Mouse (Mus musculus) neutrophil, adult 65 days (primary cell): ENCODE data around the gene Eps8l3. TPM values are rescaled to one million over a fixed set of nuclear protein-coding genes. Genes with fewer than 3 reads are reported as not detected.

Experiments used
- total RNA-seq: library from RNA; stranded (reverse); gene quantifications from 2 replicates; pipeline ENCODE4 v1.2.4, GENCODE M21; 2023

Gene Eps8l3
- total RNA-seq: not detected in 2 replicates

DNA sequence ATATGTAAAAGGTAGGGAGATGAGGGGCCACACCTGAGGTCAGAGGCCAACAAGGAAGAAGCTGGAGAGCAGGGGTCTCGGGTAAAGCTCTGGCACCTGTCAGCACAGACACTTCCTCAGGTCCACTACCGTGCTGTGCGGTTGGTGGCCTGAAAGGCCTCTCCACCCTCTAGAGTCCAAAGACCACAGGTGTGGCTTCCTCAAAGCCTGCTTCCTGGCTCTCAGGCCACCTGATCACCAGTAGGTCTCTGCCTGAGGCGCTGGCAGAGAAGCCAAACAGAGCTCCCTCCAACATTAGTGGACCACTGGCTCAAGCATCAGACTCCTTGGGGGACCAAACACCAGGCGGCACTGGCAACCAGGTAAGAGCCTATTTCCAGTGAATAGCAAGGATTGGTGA lies at the start of gene Eps8l3:
TSS of gene Eps8l3 (plus strand) at position 225 of the 400 bp plus-strand sequence.

DNA sequence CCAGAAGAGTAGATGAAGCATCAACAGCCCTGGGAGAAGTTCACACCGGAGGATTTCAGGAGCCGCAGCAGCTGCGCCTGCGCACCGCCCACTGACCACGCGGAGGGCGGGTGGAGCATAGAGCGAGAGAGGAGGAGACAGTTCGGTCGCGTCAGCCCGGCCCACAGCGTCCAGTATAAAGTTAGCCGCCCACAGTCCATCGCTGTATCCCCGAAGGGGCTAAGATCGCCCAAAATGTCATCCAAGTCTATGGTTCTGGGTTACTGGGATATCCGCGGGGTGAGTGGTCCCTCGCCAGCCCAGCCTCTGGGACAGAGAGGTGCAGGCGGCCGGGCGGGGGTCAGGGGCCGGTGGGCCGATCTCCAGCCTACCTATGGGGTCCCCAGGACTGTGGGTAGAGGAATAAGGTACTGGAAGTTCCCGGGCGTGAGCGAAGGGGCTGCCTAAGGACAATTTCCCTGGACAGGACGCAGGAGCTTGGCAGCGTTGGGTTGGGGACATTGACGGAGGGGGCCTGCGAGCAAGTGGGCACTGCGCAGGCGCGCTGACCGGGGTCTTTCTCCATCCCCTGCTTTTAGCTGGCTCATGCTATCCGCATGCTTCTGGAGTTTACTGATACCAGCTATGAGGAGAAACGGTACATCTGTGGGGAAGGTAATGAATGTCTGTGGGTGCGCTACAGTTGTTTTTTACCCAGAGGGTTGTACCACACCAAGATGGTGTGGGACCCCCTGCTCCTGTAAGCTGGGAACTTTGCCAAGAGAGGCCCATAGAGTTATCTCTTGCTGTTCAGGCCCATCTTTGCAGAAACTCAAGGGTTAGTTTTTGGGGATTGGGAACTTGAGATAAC lies 18.9 kb downstream of the Eps8l3 start, which contains the start of gene Gstm5:
TSS of gene Gstm5 (plus strand) at position 102 of the 850 bp plus-strand sequence.

DNA sequence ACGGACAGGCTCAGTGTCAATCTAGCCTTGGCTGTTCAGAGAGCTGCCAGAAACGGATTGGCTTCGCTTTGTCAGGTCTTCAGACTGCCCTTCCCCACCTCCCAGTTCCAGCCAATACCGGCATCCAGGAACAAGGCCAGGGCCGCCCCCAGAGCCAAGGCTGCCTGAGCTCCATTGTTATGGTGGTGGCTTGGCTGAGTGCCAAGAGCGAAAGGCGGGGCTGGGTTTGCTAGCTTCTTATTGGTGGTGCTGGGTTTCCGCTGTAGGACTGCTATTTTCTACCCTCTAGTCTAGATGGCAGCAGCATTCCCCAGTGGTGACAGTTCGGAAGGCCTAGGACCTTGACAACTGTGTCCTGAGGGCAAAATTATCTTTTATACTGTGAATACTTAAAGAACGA lies 54.6 kb downstream of the Eps8l3 start, which contains the start of gene Gstm7:
TSS of gene Gstm7 (minus strand) at position 148 of the 400 bp plus-strand sequence.

Other genes starting within 250 kb of the Eps8l3 start
- gene Gm10961, start 245.9 kb upstream of the Eps8l3 start, total RNA-seq: not detected in 2 replicates
- gene Strip1, start 245.5 kb upstream of the Eps8l3 start, total RNA-seq: 49.5 and 70.2 TPM in 2 replicates
- 32.0 and 38.2 TPM in 2 replicates for gene Ahcyl1, start 180.7 kb upstream of the Eps8l3 start, total RNA-seq
- gene Csf1, start 116.8 kb upstream of the Eps8l3 start, total RNA-seq: 59.2 and 73.5 TPM in 2 replicates
- 0.45 TPM in 1 of 2 replicates, not detected in the other for gene Gstm5, start 18.6 kb downstream of the Eps8l3 start, total RNA-seq
- gene Gstm7, start 54.6 kb downstream of the Eps8l3 start, total RNA-seq: 0.44 and 0.75 TPM in 2 replicates
- gene Gstm6, start 66.5 kb downstream of the Eps8l3 start, total RNA-seq: not detected in 2 replicates
- not detected in 2 replicates for gene Gstm3, start 92.1 kb downstream of the Eps8l3 start, total RNA-seq
- gene Gstm2, start 109.2 kb downstream of the Eps8l3 start, total RNA-seq: not detected in 2 replicates
- gene Gstm1, start 140.7 kb downstream of the Eps8l3 start, total RNA-seq: 84.1 TPM in 2 replicates
- gene Gstm4, start 167.7 kb downstream of the Eps8l3 start, total RNA-seq: 5.0 and 5.9 TPM in 2 replicates
- gene Ampd2, start 209.4 kb downstream of the Eps8l3 start, total RNA-seq: 66.8 and 71.1 TPM in 2 replicates
- gene Gnat2, start 215.6 kb downstream of the Eps8l3 start, total RNA-seq: not detected in 2 replicates